Mouse (Mus musculus): Measurements from ENCODE around the gene Vmn2r22.
"Not testable (repeated sequence)": the region's sequence is repeated elsewhere in the genome, so short reads cannot be mapped to it uniquely, and the experiment has no call there.

Gene Vmn2r22

DNA sequence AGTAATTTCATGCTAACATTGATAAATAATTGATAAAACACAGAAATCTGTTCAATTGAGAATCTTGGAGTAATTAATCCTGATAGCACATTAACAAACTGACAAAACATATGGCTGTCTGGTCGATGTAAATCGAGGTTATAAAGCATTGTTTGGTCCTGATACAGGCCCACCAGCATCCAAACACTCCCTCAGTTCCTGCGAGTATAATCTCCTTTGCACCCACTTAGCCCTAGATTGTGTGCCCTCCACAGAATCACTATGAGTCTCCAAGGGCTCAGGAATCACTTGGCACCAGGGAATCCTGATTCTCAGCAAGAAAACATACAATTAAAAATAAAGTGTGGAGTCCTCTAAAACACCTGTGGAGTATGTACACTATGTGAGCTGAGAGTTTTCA is at the start of gene Vmn2r22:
Vmn2r22 (minus strand) TSS at position 101 of the 400 bp plus-strand sequence.
- DNase-seq (ENCODE audit: inconsistent age in 2 of 2, low spot score in 1 of 2) = not testable (repeated sequence)

DNA sequence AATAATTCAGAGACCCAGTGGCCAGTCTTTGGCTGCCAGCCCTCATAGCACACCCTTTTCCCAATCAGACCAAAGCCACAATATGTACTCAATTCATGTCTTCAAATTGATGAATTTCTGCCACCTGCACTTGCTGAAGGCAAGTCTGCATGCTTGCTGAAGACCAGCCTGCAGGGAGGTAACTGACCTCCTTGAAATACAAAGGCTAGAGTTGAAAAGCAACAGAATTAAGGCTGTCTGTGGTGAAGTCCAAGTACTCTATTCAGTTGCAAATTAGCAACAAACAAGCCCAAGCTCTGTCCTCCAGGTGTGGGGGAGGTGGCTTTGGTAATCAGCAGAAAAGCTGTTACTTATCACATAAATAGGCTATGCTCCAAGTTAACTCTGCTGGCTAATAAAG is 46.7 kb upstream of the Vmn2r22 start:
- no peak for DNase-seq (ENCODE audit: inconsistent age in 2 of 2, low spot score in 1 of 2)

DNA sequence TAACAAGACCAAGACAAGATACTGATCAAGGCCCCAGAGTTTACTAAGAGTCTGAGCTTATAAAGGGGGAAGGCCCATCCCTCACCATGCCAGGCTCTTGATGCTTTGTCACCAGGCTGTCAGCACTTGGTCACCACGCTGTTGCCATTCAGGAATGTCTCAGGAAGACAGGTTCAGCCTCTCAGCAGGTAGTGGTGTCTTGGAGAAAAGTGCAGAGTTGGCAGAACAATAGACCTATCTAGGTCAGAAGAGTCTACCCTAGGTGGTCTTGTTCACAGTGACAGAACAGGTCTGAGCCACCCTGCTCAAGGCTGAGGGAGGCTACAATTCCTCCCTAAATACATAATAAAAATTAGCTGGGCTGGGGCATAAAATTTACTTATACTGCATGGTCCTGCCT is 46.1 kb upstream of the Vmn2r22 start:
- not testable (repeated sequence) for DNase-seq (ENCODE audit: inconsistent age in 2 of 2, low spot score in 1 of 2)

DNA sequence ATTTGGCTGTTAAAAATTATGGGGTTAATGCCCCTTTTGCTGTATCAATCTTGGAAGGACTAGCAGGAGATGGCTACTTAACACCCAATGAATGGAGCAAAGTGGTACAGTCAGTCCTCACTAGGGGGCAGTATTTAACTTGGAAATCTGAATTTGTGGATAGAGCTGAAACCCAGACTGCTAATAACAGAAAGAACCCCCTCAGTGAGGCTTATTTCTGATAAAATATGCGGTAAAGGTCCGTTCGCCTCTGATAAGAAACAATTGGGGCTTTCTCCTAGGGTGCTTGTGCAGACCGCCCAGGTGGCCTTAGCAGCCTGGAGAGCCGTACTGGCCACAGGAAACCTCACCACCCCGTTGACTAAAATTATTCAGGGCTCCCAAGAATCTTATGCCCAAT is 6.5 kb upstream of the Vmn2r22 start:
- peak in 1 of 2 experiments; percentile 43 for DNase-seq (ENCODE audit: inconsistent age in 2 of 2, low spot score in 1 of 2)

DNA sequence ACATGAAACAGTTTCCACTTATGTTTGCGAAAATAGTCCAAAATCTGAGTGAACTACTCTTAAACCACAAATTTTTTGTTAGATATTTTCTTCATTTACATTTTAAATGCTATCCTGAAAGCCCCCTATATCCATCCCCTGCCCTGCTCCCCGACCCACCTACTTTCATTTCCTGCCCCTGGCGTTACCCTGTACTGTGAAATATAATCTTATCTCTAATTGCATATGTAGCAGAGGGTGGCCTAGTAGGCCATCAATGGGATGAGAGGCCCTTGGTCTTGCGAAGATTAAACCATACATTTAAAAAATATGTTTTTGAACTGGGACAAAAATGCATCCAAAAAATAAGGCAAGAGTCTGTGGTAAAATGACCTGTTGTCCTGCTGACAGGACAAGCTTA is 11.1 kb downstream of the Vmn2r22 start:
- DNase-seq (ENCODE audit: inconsistent age in 2 of 2, low spot score in 1 of 2) = not testable (repeated sequence)

DNA sequence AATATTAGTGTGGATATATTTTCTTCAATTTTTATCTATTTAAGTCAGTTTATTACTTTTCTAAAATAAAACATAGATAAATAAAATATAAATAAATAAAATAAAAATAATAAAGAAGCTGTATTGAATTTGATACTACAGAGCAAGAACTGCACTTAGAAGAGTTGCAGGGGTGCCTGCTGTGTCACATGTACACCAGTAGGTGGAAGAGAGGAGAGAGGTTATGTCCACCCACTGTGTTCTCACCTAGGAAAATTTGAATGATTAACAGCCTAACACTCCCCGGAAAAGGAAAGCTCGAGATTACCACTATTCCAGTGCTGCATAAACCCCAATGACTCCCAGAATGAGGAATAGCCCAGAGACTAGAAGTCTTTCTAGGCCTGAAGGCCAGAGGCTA is 26.7 kb downstream of the Vmn2r22 start:
- not testable (repeated sequence) for DNase-seq (ENCODE audit: inconsistent age in 2 of 2, low spot score in 1 of 2)

DNA sequence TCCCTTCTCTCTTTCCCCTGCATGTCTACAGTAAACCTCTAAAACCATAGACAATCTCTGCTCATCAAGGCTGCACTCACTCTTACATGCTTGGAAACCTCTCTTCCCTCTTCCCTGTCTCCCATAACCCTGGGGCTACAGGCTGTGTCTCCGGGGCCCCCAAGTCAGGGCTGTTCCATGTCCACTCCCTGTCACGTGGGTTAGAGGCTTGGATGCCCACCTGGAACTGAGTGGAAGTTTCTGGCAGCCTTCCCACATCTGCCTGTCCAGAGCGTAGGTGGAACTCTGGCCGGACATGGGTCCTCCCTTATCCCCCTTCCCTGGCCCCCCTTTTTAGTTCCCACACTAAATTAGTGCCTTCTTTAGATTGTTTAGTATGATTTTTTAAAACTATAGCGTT is 62.2 kb downstream of the Vmn2r22 start:
- DNase-seq (ENCODE audit: inconsistent age in 2 of 2, low spot score in 1 of 2) = not testable (repeated sequence)

DNA sequence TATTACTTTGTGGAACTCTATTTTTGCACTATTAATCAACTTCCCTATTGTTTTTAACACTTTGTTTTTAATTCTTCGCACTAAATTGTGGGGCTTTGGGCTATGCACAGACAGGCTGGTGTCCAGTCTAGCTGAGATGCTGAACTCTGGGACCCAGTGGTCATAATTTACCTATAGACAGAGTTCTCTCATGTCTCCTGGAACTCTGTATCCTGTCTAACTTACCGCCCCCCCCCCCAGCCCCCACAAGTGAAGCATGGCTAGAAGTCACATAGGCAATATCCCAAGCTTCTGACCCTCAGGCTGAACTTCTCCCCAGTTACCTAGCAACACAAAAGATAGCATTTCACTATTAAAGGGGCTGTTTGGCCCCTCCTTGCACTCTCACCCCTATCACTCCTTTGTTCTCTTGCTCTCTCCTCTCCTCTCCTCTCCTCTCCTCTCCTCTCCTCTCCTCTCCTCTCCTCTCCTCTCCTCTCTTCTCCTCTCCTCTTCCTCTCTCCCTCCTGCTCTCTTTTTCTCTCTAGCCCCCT is 62.7 kb downstream of the Vmn2r22 start:
- not testable (repeated sequence) for DNase-seq (ENCODE audit: inconsistent age in 2 of 2, low spot score in 1 of 2)

DNA sequence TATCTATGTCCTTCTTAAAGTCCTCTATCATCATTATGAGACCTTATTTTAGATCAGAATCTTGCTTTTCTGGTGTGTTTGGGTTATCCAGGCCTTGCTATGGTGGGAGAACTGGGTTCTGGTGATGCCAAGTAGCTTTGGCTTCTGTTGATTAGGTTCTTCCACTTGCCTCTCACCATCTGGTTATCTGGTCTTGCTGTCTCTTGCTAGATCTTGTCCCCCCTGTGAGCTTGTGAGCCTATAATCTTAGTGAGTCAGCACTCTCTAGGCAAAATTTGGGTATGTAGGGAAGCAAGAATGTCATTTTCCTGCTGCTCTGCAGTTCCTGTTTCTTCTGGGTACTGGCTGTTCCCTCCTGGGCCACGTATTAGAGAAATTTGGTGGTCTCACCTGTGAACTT is 66.5 kb downstream of the Vmn2r22 start:
- not testable (repeated sequence) for DNase-seq (ENCODE audit: inconsistent age in 2 of 2, low spot score in 1 of 2)

DNA sequence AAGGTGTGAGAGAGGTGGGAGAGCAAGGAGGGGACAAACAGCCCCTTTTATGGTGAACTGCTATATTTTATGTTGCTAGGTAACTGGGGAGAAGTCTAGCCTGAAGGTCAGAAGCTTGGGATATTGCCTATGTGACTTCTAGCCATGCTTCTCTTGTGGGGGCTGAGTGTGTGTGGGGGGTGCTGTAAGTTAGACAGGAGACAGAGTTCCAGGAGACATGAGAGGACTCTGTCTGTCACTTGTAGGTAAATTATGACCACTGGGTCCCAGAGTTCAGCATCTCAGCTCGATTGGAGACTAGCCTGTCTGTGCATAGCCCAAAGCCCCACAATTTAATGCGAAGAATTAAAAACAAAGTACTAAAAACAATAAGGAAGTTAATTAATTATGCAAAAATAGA is 75.8 kb downstream of the Vmn2r22 start:
- DNase-seq (ENCODE audit: inconsistent age in 2 of 2, low spot score in 1 of 2) = not testable (repeated sequence)
